Mouse (Mus musculus) colon, adult 2 months (tissue): ENCODE measurements around the gene Olfr297. TPM values are rescaled to one million over a fixed set of nuclear protein-coding genes. Genes with fewer than 3 reads are reported as not detected.

Experiments used
- polyA plus RNA-seq: library from polyadenylated mRNA; depleted of rRNA; stranded (reverse); fragments of >200 nt; gene quantifications from 2 replicates; pipeline ENCODE4 v1.2.3, GENCODE M21; 2012; rRNA removed

Olfr297 gene
- polyA plus RNA-seq, result not detected in 2 replicates

GRCm38 (mm10) chr7:86519668-86520067 lies at the start of gene Olfr297:
Gene Olfr297, plus strand, starts transcription at chr7:86519968.

DNA sequence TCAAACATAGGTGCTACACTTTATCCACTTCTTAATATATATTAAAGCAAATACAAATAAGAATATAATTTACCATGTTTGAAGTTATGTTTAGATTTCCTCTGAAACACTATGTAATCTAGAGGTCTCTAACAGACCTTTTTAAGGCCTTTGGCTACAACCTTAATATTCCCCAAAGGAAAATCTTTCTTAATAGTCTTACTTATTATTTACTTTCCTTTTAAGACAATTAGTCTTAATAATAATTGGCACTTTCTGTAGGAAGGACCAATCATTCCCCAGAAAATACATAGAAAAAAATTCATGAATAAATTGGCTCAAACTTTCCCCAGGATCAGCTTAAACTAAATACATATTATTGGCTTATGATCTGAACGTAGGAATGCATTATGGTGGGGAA lies 27.4 kb upstream of the Olfr297 start, which contains the start of gene Olfr298:
Gene Olfr298 (minus strand): TSS at position 101 of the 400 bp plus-strand sequence.

Other genes with a start within 250 kb of the Olfr297 start
- not detected in 2 replicates for gene Olfr310, start 242.8 kb upstream of the Olfr297 start, polyA plus RNA-seq
- gene Olfr309, start 206.3 kb upstream of the Olfr297 start, polyA plus RNA-seq, result not detected in 2 replicates
- gene Olfr308, start 194.3 kb upstream of the Olfr297 start, polyA plus RNA-seq, result not detected in 2 replicates
- gene Olfr307, start 182.4 kb upstream of the Olfr297 start, polyA plus RNA-seq, result not detected in 2 replicates
- not detected in 2 replicates for gene Olfr305, start 153.0 kb upstream of the Olfr297 start, polyA plus RNA-seq
- not detected in 2 replicates for gene Olfr304, start 133.3 kb upstream of the Olfr297 start, polyA plus RNA-seq
- not detected in 2 replicates for gene Olfr303, start 122.2 kb upstream of the Olfr297 start, polyA plus RNA-seq
- gene Olfr301, start 116.1 kb upstream of the Olfr297 start, polyA plus RNA-seq, result not detected in 2 replicates
- gene Olfr299, start 60.0 kb upstream of the Olfr297 start, polyA plus RNA-seq, result not detected in 2 replicates
- not detected in 2 replicates for gene Olfr298, start 27.5 kb upstream of the Olfr297 start, polyA plus RNA-seq
- gene Olfr295, start 63.9 kb downstream of the Olfr297 start, polyA plus RNA-seq, result not detected in 2 replicates
- gene Olfr294, start 96.7 kb downstream of the Olfr297 start, polyA plus RNA-seq, result not detected in 2 replicates
- gene Olfr293, start 129.1 kb downstream of the Olfr297 start, polyA plus RNA-seq, result not detected in 2 replicates
- not detected in 2 replicates for gene Olfr292, start 168.4 kb downstream of the Olfr297 start, polyA plus RNA-seq